Mouse (Mus musculus) intestine, postnatal 0 days (tissue): ENCODE results near the gene Pabpn1. TPM values are rescaled to one million over a fixed set of nuclear protein-coding genes. Genes with fewer than 3 reads are reported as not detected.

Source experiments
- ATAC-seq: fragments of 200-750 bp; cut with Nextera tagmentation; 2 replicates; pipeline ENCODE4 v1.8.0; 2017; ENCODE audit warnings: mild to moderate bottlenecking, moderate TSS enrichment, moderate library complexity
- H3K27ac ChIP-seq: fragments of 300-500 bp; sonication (generic); 2 replicates; pipeline ENCODE4 v1.5.1; 2014; ENCODE audit warnings: mild to moderate bottlenecking, low read depth, low read length, moderate library complexity
- H3K27me3 ChIP-seq: fragments of 300-500 bp; sonication (generic); replicated peaks from 2 replicates; pipeline ENCODE4 v1.6.1; 2014; ENCODE audit warnings: low read length, mixed read lengths; ENCODE audit not compliant: control insufficient read depth, insufficient read depth
- H3K36me3 ChIP-seq: fragments of 300-500 bp; sonication (generic); 2 replicates; pipeline ENCODE4 v1.6.1; 2014; ENCODE audit warnings: mild to moderate bottlenecking, moderate library complexity; ENCODE audit not compliant: control insufficient read depth, insufficient read depth
- H3K4me1 ChIP-seq: fragments of 300-500 bp; sonication (generic); replicated peaks from 2 replicates; pipeline ENCODE4 v1.6.1; 2014; ENCODE audit warnings: antibody characterized with exemption, low read length, mixed read lengths; ENCODE audit not compliant: control insufficient read depth, insufficient read depth
- H3K4me2 ChIP-seq: fragments of 300-500 bp; sonication (generic); replicated peaks from 2 replicates; pipeline ENCODE4 v1.6.1; 2014; ENCODE audit warnings: low read depth, mild to moderate bottlenecking, moderate library complexity
- H3K4me3 ChIP-seq: fragments of 300-500 bp; sonication (generic); 2 replicates; pipeline ENCODE4 v1.5.1; 2014; ENCODE audit warnings: low read depth, low read length
- H3K9ac ChIP-seq: fragments of 300-500 bp; sonication (generic); 2 replicates; pipeline ENCODE4 v1.6.1; 2014; ENCODE audit warnings: mild to moderate bottlenecking, low read depth, low read length
- H3K9me3 ChIP-seq: fragments of 300-500 bp; sonication (generic); 2 replicates; pipeline ENCODE4 v1.6.1; 2016; ENCODE audit warnings: mixed run types; ENCODE audit not compliant: control insufficient read depth
- CTCF ChIP-seq: sonication (generic); IDR thresholded peaks from 2 replicates; pipeline ENCODE4 v1.5.1; 2016; ENCODE audit warnings: low read depth, mild to moderate bottlenecking, control low read depth, antibody characterized with exemption, moderate library complexity
- WGBS: fragments of 180-500 bp; shearing (Covaris S2); extraction: QIAGEN DNeasy Blood & Tissue Kit; methylation state at CpG from one replicate; pipeline ENCODE4 v1.1.7; 2014; 5-methylcytosine and 5-hydroxymethylcytosine counted together
- polyA plus RNA-seq: library from polyadenylated mRNA; unstranded; fragments of >200 nt; fragmentation: Nextera tagmentation; extraction: Ambion mirVana; gene quantifications from 2 replicates; pipeline ENCODE4 v1.2.1, GENCODE M21; 2015

Gene Pabpn1
- 60.9 and 64.1 TPM in 2 replicates for polyA plus RNA-seq

GRCm38 (mm10) chr14:54892200-54892599 lies at the start of gene Pabpn1:
TSS of gene Pabpn1 (plus strand) at chr14:54892500.
- Histone ChIP-seq H3K27me3 (no peaks in the 10 kb centered on the region), H3K9ac (no peak within 1 kb of the TSS), H3K4me3 (peak within 1 kb of the TSS; percentile 96), H3K9me3 (no peaks in the 10 kb centered on the region), H3K4me2 (peak within 1 kb of the TSS; percentile 60), H3K4me1 (0 out of 2 replicates have a peak, but pooled peaks cover 3% of the 10 kb centered on the region), H3K36me3 (peaks cover 29% of the 10 kb centered on the region), H3K27ac (peak within 1 kb of the TSS; percentile 47)
- no peak for TF ChIP-seq CTCF
- no peak for ATAC-seq
- WGBS = 95% methylated on average over 3 of the region's 3 CpGs

- H3K4me2 ChIP-seq = peak overlapping the region; percentile 21; the same call in 1 of the 2 replicates
- TF ChIP-seq CTCF = peak; percentile 67
- ATAC-seq = no peak
- no peaks in the 10 kb centered on the region for H3K27me3 ChIP-seq
- 4% methylated on average over 4 of the region's 4 CpGs for WGBS
- no peak overlapping the region for H3K4me3 ChIP-seq
- H3K4me1 ChIP-seq = no peaks in the 10 kb centered on the region
- H3K36me3 ChIP-seq = no peaks in the 10 kb centered on the region
- no peak overlapping the region for H3K27ac ChIP-seq
- no peak overlapping the region for H3K9ac ChIP-seq
- H3K9me3 ChIP-seq = no peaks in the 10 kb centered on the region
Measured at GRCm38 (mm10) chr14:54843461-54843860, 48.8 kb upstream of the Pabpn1 start.

- Histone ChIP-seq H3K27me3 (no peaks in the 10 kb centered on the region), H3K27ac (no peak overlapping the region), H3K36me3 (peaks cover 17% of the 10 kb centered on the region), H3K4me1 (no peaks in the 10 kb centered on the region), H3K4me3 (no peak overlapping the region), H3K9ac (no peak overlapping the region), H3K4me2 (no peak overlapping the region), H3K9me3 (no peaks in the 10 kb centered on the region)
- no peak for ATAC-seq
- TF ChIP-seq CTCF = no peak
- 88% methylated on average over 3 of the region's 3 CpGs for WGBS
Measured at GRCm38 (mm10) chr14:54855726-54856125, 36.6 kb upstream of the Pabpn1 start.

GRCm38 (mm10) chr14:54856703-54857102 lies 35.6 kb upstream of the Pabpn1 start:
- Histone ChIP-seq H3K27me3 (no peaks in the 10 kb centered on the region), H3K4me2 (no peak overlapping the region), H3K4me1 (no peaks in the 10 kb centered on the region), H3K36me3 (peaks cover 17% of the 10 kb centered on the region), H3K4me3 (no peak overlapping the region), H3K9me3 (no peaks in the 10 kb centered on the region), H3K27ac (no peak overlapping the region), H3K9ac (no peak overlapping the region)
- 88% methylated on average over 7 of the region's 7 CpGs for WGBS
- TF ChIP-seq CTCF = no peak
- ATAC-seq = no peak

GRCm38 (mm10) chr14:54857891-54858290 lies 34.4 kb upstream of the Pabpn1 start:
- ATAC-seq = no peak
- no peak overlapping the region for H3K4me3 ChIP-seq
- H3K4me1 ChIP-seq = no peaks in the 10 kb centered on the region
- TF ChIP-seq CTCF = no peak
- no peak overlapping the region for H3K27ac ChIP-seq
- H3K27me3 ChIP-seq = no peaks in the 10 kb centered on the region
- H3K9me3 ChIP-seq = no peaks in the 10 kb centered on the region
- H3K9ac ChIP-seq = no peak overlapping the region
- H3K4me2 ChIP-seq = no peak overlapping the region
- peaks cover 17% of the 10 kb centered on the region for H3K36me3 ChIP-seq
- WGBS = 91% methylated on average over 9 of the region's 9 CpGs

- H3K27ac ChIP-seq = no peak overlapping the region
- no peaks in the 10 kb centered on the region for H3K9me3 ChIP-seq
- ATAC-seq = no peak
- peak; percentile 82 for TF ChIP-seq CTCF
- no peak overlapping the region for H3K4me2 ChIP-seq
- no peaks in the 10 kb centered on the region for H3K4me1 ChIP-seq
- H3K4me3 ChIP-seq = no peak overlapping the region
- H3K9ac ChIP-seq = no peak overlapping the region
- H3K36me3 ChIP-seq = peaks cover 17% of the 10 kb centered on the region
- WGBS = 43% methylated on average over 2 of the region's 2 CpGs
- no peaks in the 10 kb centered on the region for H3K27me3 ChIP-seq
Measured at GRCm38 (mm10) chr14:54860511-54860910, 31.8 kb upstream of the Pabpn1 start.
